Mouse (Mus musculus): ENCODE results near the gene 1700028J19Rik. TPM values are rescaled to one million over a fixed set of nuclear protein-coding genes. Genes with fewer than 3 reads are reported as not detected.

Gene 1700028J19Rik
- polyA plus RNA-seq (2014; fragmentation: Illumina TruSeq; extraction: RNeasy Lipid Tissue Mini Kit (QIAGEN cat#74804); ENCODE audit: low read depth, low replicate concordance), result not detected

GRCm38 (mm10) chr7:44246055-44246983, at the start of gene 1700028J19Rik, which contains the start of gene 2410002F23Rik:
Gene 1700028J19Rik, minus strand, starts transcription at chr7:44246695.
Gene 2410002F23Rik, plus strand, starts transcription at chr7:44246722.

GRCm38 (mm10) chr7:44261147-44261546, 14.7 kb upstream of the 1700028J19Rik start, which contains the start of gene Gm15517:
Gene Gm15517, plus strand, starts transcription at chr7:44261447.

GRCm38 (mm10) chr7:44257278-44257677, 10.8 kb upstream of the 1700028J19Rik start, which contains the start of gene Acp4:
Gene Acp4, minus strand, starts transcription at chr7:44257378.

GRCm38 (mm10) chr7:44235909-44236308, 10.6 kb downstream of the 1700028J19Rik start, which contains the start of gene Gm36864:
Gene Gm36864, plus strand, starts transcription at chr7:44236177.

GRCm38 (mm10) chr7:44225076-44225475, 21.4 kb downstream of the 1700028J19Rik start, which contains the start of gene Klk1:
Gene Klk1, plus strand, starts transcription at chr7:44225360.

GRCm38 (mm10) chr7:44215645-44216044, 30.9 kb downstream of the 1700028J19Rik start, which contains the start of gene Klk1b5:
Gene Klk1b5, plus strand, starts transcription at chr7:44215945.

GRCm38 (mm10) chr7:44207135-44207534, 39.4 kb downstream of the 1700028J19Rik start, which contains the start of gene Klk1b4:
Gene Klk1b4, plus strand, starts transcription at chr7:44207435.

GRCm38 (mm10) chr7:44197891-44198290, 48.6 kb downstream of the 1700028J19Rik start, which contains the start of gene Klk1b3:
Gene Klk1b3, plus strand, starts transcription at chr7:44198191.

GRCm38 (mm10) chr7:44187936-44188335, 58.6 kb downstream of the 1700028J19Rik start, which contains the start of gene Klk1b24:
Gene Klk1b24, plus strand, starts transcription at chr7:44188236.

Other genes starting within 250 kb of the 1700028J19Rik start
- gene Klk1b26, start 234.5 kb downstream of the 1700028J19Rik start, polyA plus RNA-seq (2014; fragmentation: Illumina TruSeq; extraction: RNeasy Lipid Tissue Mini Kit (QIAGEN cat#74804); ENCODE audit: low read depth, low replicate concordance), result not detected
- not detected for gene Klk1b27, start 194.4 kb downstream of the 1700028J19Rik start, polyA plus RNA-seq (2014; fragmentation: Illumina TruSeq; extraction: RNeasy Lipid Tissue Mini Kit (QIAGEN cat#74804); ENCODE audit: low read depth, low replicate concordance)
- not detected for gene Klk1b21, start 144.4 kb downstream of the 1700028J19Rik start, polyA plus RNA-seq (2014; fragmentation: Illumina TruSeq; extraction: RNeasy Lipid Tissue Mini Kit (QIAGEN cat#74804); ENCODE audit: low read depth, low replicate concordance)
- not detected for gene Klk1b22, start 134.0 kb downstream of the 1700028J19Rik start, polyA plus RNA-seq (2014; fragmentation: Illumina TruSeq; extraction: RNeasy Lipid Tissue Mini Kit (QIAGEN cat#74804); ENCODE audit: low read depth, low replicate concordance)
- gene Klk1b16, start 109.9 kb downstream of the 1700028J19Rik start, polyA plus RNA-seq (2014; fragmentation: Illumina TruSeq; extraction: RNeasy Lipid Tissue Mini Kit (QIAGEN cat#74804); ENCODE audit: low read depth, low replicate concordance), result not detected
- not detected for gene Klk1b24, start 58.5 kb downstream of the 1700028J19Rik start, polyA plus RNA-seq (2014; fragmentation: Illumina TruSeq; extraction: RNeasy Lipid Tissue Mini Kit (QIAGEN cat#74804); ENCODE audit: low read depth, low replicate concordance)
- not detected for gene Klk1b3, start 48.5 kb downstream of the 1700028J19Rik start, polyA plus RNA-seq (2014; fragmentation: Illumina TruSeq; extraction: RNeasy Lipid Tissue Mini Kit (QIAGEN cat#74804); ENCODE audit: low read depth, low replicate concordance)
- 0.69 TPM for gene Klk1b4, start 39.3 kb downstream of the 1700028J19Rik start, polyA plus RNA-seq (2014; fragmentation: Illumina TruSeq; extraction: RNeasy Lipid Tissue Mini Kit (QIAGEN cat#74804); ENCODE audit: low read depth, low replicate concordance)
- not detected for gene Klk1b5, start 30.8 kb downstream of the 1700028J19Rik start, polyA plus RNA-seq (2014; fragmentation: Illumina TruSeq; extraction: RNeasy Lipid Tissue Mini Kit (QIAGEN cat#74804); ENCODE audit: low read depth, low replicate concordance)
- not detected for gene Klk1, start 21.3 kb downstream of the 1700028J19Rik start, polyA plus RNA-seq (2014; fragmentation: Illumina TruSeq; extraction: RNeasy Lipid Tissue Mini Kit (QIAGEN cat#74804); ENCODE audit: low read depth, low replicate concordance)
- not detected for gene Gm36864, start 10.5 kb downstream of the 1700028J19Rik start, polyA plus RNA-seq (2014; fragmentation: Illumina TruSeq; extraction: RNeasy Lipid Tissue Mini Kit (QIAGEN cat#74804); ENCODE audit: low read depth, low replicate concordance)
- gene 2410002F23Rik, start within 50 bp of the 1700028J19Rik start, polyA plus RNA-seq (2014; fragmentation: Illumina TruSeq; extraction: RNeasy Lipid Tissue Mini Kit (QIAGEN cat#74804); ENCODE audit: low read depth, low replicate concordance), result 6.4 TPM
- gene Acp4, start 10.7 kb upstream of the 1700028J19Rik start, polyA plus RNA-seq (2014; fragmentation: Illumina TruSeq; extraction: RNeasy Lipid Tissue Mini Kit (QIAGEN cat#74804); ENCODE audit: low read depth, low replicate concordance), result not detected
- gene Gm15517, start 14.8 kb upstream of the 1700028J19Rik start, polyA plus RNA-seq (2014; fragmentation: Illumina TruSeq; extraction: RNeasy Lipid Tissue Mini Kit (QIAGEN cat#74804); ENCODE audit: low read depth, low replicate concordance), result not detected
- gene Clec11a, start 60.2 kb upstream of the 1700028J19Rik start, polyA plus RNA-seq (2014; fragmentation: Illumina TruSeq; extraction: RNeasy Lipid Tissue Mini Kit (QIAGEN cat#74804); ENCODE audit: low read depth, low replicate concordance), result 0.40 TPM
- gene Shank1, start 63.6 kb upstream of the 1700028J19Rik start, polyA plus RNA-seq (2014; fragmentation: Illumina TruSeq; extraction: RNeasy Lipid Tissue Mini Kit (QIAGEN cat#74804); ENCODE audit: low read depth, low replicate concordance), result not detected
- gene Syt3, start 137.4 kb upstream of the 1700028J19Rik start, polyA plus RNA-seq (2014; fragmentation: Illumina TruSeq; extraction: RNeasy Lipid Tissue Mini Kit (QIAGEN cat#74804); ENCODE audit: low read depth, low replicate concordance), result not detected
- gene 1700008O03Rik, start 139.1 kb upstream of the 1700028J19Rik start, polyA plus RNA-seq (2014; fragmentation: Illumina TruSeq; extraction: RNeasy Lipid Tissue Mini Kit (QIAGEN cat#74804); ENCODE audit: low read depth, low replicate concordance), result not detected
- not detected for gene Lrrc4b, start 182.3 kb upstream of the 1700028J19Rik start, polyA plus RNA-seq (2014; fragmentation: Illumina TruSeq; extraction: RNeasy Lipid Tissue Mini Kit (QIAGEN cat#74804); ENCODE audit: low read depth, low replicate concordance)
- gene Aspdh, start 218.7 kb upstream of the 1700028J19Rik start, polyA plus RNA-seq (2014; fragmentation: Illumina TruSeq; extraction: RNeasy Lipid Tissue Mini Kit (QIAGEN cat#74804); ENCODE audit: low read depth, low replicate concordance), result 22.2 TPM
- 7.7 TPM for gene Josd2, start 221.3 kb upstream of the 1700028J19Rik start, polyA plus RNA-seq (2014; fragmentation: Illumina TruSeq; extraction: RNeasy Lipid Tissue Mini Kit (QIAGEN cat#74804); ENCODE audit: low read depth, low replicate concordance)
- gene Emc10, start 249.8 kb upstream of the 1700028J19Rik start, polyA plus RNA-seq (2014; fragmentation: Illumina TruSeq; extraction: RNeasy Lipid Tissue Mini Kit (QIAGEN cat#74804); ENCODE audit: low read depth, low replicate concordance), result 4.1 TPM
- gene Fam71e1, start 249.9 kb upstream of the 1700028J19Rik start, polyA plus RNA-seq (2014; fragmentation: Illumina TruSeq; extraction: RNeasy Lipid Tissue Mini Kit (QIAGEN cat#74804); ENCODE audit: low read depth, low replicate concordance), result not detected